Mouse (Mus musculus) olfactory bulb, adult 2 months (tissue): Measurements from ENCODE around the gene Scarf1.

Experiments
- CTCF ChIP-seq: fragments of 200-500 bp; IDR thresholded peaks from 2 replicates; pipeline ENCODE4 v1.5.1; 2012; ENCODE audit warnings: low read depth, mild to moderate bottlenecking, low read length, moderate library complexity; ENCODE audit not compliant: insufficient read depth
- POLR2A ChIP-seq: fragments of 200-500 bp; IDR thresholded peaks from 2 replicates; pipeline ENCODE4 v1.6.1; 2012; ENCODE audit warnings: mild to moderate bottlenecking, low read depth, low read length, moderate library complexity; ENCODE audit not compliant: insufficient read depth

DNA sequence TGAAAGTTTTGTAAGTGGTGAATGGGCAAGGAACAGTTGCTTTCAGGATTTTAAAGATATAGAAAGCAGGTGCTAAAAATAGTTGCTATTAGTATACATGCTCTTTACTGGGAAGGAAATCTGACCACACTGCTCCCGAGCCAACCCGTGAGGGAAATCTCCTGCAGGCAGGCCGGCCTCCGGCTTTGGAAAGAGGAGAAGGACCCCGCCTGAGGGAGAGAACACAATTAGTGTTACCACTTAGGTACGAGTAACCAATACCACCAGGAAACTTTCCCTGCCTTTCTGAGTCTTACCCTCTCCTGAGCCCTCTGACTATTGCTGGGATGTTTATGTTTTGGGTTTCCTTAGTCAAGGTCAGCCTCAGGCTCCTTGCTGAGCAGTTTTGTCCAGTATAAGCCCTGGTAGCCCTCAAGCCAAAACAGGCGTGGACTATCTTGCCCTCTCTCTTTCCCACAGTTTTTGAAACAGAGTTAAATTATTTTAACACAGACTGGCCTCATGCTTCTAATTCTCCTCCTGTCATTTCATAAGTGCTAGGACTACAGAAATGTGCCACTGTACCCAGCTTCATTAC, 39.7 kb downstream of the Scarf1 start:
- TF ChIP-seq CTCF (no peak), POLR2A (no peak)
